Mouse (Mus musculus): ENCODE measurements around the gene Syt1.

GRCm38 (mm10) chr10:108804380-108804779 is 206.4 kb downstream of the Syt1 start:
- TF ChIP-seq CTCF (IDR thresholded peaks at IDR 0.05; ENCODE audit: low read depth, low read length) (no peak), GATA1 (IDR thresholded peaks at IDR 0.05; ENCODE audit: borderline replicate concordance, low read length) (no peak)

Data from G1E (cell line).